Comparison of ENCODE assay signal across 20 mouse cellular contexts in the genomic region with DNA sequence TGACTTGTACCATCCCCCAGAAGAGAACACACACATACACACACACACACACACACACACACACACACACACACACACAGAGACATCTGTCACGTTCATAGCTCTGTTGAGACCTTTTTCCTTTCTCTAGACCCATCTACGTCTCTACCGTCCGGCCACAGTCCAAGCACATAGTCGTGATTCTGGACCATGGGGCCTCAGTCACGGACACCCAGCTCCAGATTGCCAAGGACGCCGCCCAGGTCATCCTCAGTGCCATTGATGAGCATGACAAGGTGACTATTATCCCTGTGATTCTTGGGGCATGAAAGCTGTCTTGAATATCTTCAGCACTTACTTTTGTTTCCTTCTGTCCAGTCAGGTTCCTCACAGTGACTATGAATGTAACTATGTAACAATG.
"Had no signal": no experiment of that assay in that cellular context is flagged by ENCODE, and none has a peak within 500 bp of the region (broad histone marks: within the 10 kb centered on the region; RNA-seq: fewer than 3 reads in every experiment).

No protein-coding gene starts in this region.

- H3K4me2 ChIP-seq: lung, embryonic 14.5 days; midbrain, embryonic 12.5 days; neural tube, embryonic 13.5 days; neural tube, embryonic 15.5 days had no signal

- DNase-seq: lung, adult 18-20 months; lung, embryonic 14.5 days; lung, postnatal 14 days; lung, postnatal 36 days; midbrain, embryonic 14.5 days; retina, postnatal 1 day; right cerebral cortex, adult 18-20 months; right cerebral cortex, postnatal 25 days; right cerebral cortex, postnatal 4 days; spleen, adult 18-20 months; thymus, adult 18-20 months; thymus, postnatal 14 days; thymus, postnatal 36 days had no signal

- H3K27ac ChIP-seq: macrophage; midbrain, embryonic 12.5 days; neural tube, embryonic 13.5 days; neural tube, embryonic 15.5 days had no signal

- H3K4me3 ChIP-seq: megakaryocyte, embryonic 14.5 days; midbrain, embryonic 12.5 days; myocyte; neural tube, embryonic 13.5 days; neural tube, embryonic 15.5 days had no signal

- ATAC-seq: midbrain, embryonic 16.5 days had no signal

- H3K9ac ChIP-seq: lung, embryonic 14.5 days; midbrain, embryonic 12.5 days; neural tube, embryonic 13.5 days; neural tube, embryonic 15.5 days had no signal

- H3K9me3 ChIP-seq: megakaryocyte, embryonic 14.5 days; midbrain, embryonic 12.5 days; neural tube, embryonic 13.5 days; neural tube, embryonic 15.5 days had no signal

- H3K4me1 ChIP-seq: megakaryocyte, embryonic 14.5 days; midbrain, embryonic 12.5 days had no signal

- H3K27me3 ChIP-seq: megakaryocyte, embryonic 14.5 days; midbrain, embryonic 12.5 days; neural tube, embryonic 13.5 days; neural tube, embryonic 15.5 days had no signal
